7 mouse cellular contexts compared by ENCODE assay signal in genomic region chr1:184824439-184824851, GRCm38 (mm10). TPM values are rescaled to one million over a fixed set of nuclear protein-coding genes. Genes with fewer than 3 reads are reported as not detected.
DNase-seq lines count a peak whose midpoint lies in the region; ATAC-seq lines count a peak whose summit lies in the region.

No protein-coding gene starts in this region.

- ATAC-seq in embryonic facial prominence, embryonic 11.5 days (replicated peaks; ENCODE audit: insufficient number of reproducible peaks, low FRiP score, low TSS enrichment, low read depth), result peak; percentile 44; the same call in 1 of the 2 replicates
- peak; percentile 55; the same call in 1 of the 2 replicates for ATAC-seq in limb, embryonic 11.5 days (ENCODE audit: insufficient number of reproducible peaks, low FRiP score, low TSS enrichment, low read depth)
- peak; percentile 84 for ATAC-seq in midbrain, embryonic 15.5 days (replicated peaks)

- no peaks in the 10 kb centered on the region for H3K36me3 ChIP-seq in embryonic facial prominence, embryonic 11.5 days (replicated peaks; ENCODE audit: control insufficient read depth, insufficient read depth, low read depth, low read length)
- H3K36me3 ChIP-seq in limb, embryonic 11.5 days (ENCODE audit: control insufficient read depth, insufficient read depth, low read length), result no peaks in the 10 kb centered on the region; the same call in 1 of the 2 replicates
- H3K36me3 ChIP-seq in midbrain, embryonic 15.5 days (replicated peaks), result no peaks in the 10 kb centered on the region

- H3K27ac ChIP-seq in embryonic facial prominence, embryonic 11.5 days (replicated peaks; ENCODE audit: low read depth, low read length), result no peak overlapping the region
- H3K27ac ChIP-seq in limb, embryonic 11.5 days (replicated peaks; ENCODE audit: low read depth, low read length), result no peak overlapping the region
- H3K27ac ChIP-seq in midbrain, embryonic 15.5 days, result no peak overlapping the region

- DNase-seq in adrenal gland, postnatal 10 days, result peak; percentile 98
- peak; percentile 94 for DNase-seq in embryonic facial prominence, embryonic 11.5 days (ENCODE audit: low spot score)
- peak; percentile 91 to 96 for DNase-seq in heart, adult 18-20 months
- peak; percentile 94 for DNase-seq in kidney, adult 18-20 months
- peak; percentile 95 for DNase-seq in limb, embryonic 11.5 days (ENCODE audit: low spot score)
- DNase-seq in spleen, adult 18-20 months, result peak; percentile 59 to 83

- H3K9ac ChIP-seq in embryonic facial prominence, embryonic 11.5 days (replicated peaks; ENCODE audit: low read length), result no peak overlapping the region
- no peak overlapping the region for H3K9ac ChIP-seq in limb, embryonic 11.5 days (ENCODE audit: low read length)
- no peak overlapping the region for H3K9ac ChIP-seq in midbrain, embryonic 15.5 days

- WGBS in embryonic facial prominence, embryonic 11.5 days, result 2% methylated on average over 12 of the region's 12 CpGs
- WGBS in limb, embryonic 11.5 days, result 5% methylated on average over 12 of the region's 12 CpGs
- 3% methylated on average over 12 of the region's 12 CpGs for WGBS in midbrain, embryonic 15.5 days

- no peaks in the 10 kb centered on the region for H3K4me1 ChIP-seq in embryonic facial prominence, embryonic 11.5 days (ENCODE audit: control insufficient read depth, insufficient read depth, low read length)
- H3K4me1 ChIP-seq in limb, embryonic 11.5 days (ENCODE audit: control insufficient read depth, insufficient read depth, low read length), result no peaks in the 10 kb centered on the region; the same call in 1 of the 2 replicates
- peaks cover 24% of the 10 kb centered on the region for H3K4me1 ChIP-seq in midbrain, embryonic 15.5 days

- no peaks in the 10 kb centered on the region for H3K27me3 ChIP-seq in embryonic facial prominence, embryonic 11.5 days (ENCODE audit: control insufficient read depth, insufficient read depth, low read length)
- no peaks in the 10 kb centered on the region for H3K27me3 ChIP-seq in limb, embryonic 11.5 days (ENCODE audit: control insufficient read depth, insufficient read depth, low read length)
- H3K27me3 ChIP-seq in midbrain, embryonic 15.5 days (replicated peaks), result no peaks in the 10 kb centered on the region

- no peak overlapping the region for H3K4me3 ChIP-seq in embryonic facial prominence, embryonic 11.5 days (ENCODE audit: low read depth, low read length)
- no peak overlapping the region for H3K4me3 ChIP-seq in limb, embryonic 11.5 days (ENCODE audit: low read depth, low read length)
- no peak overlapping the region for H3K4me3 ChIP-seq in midbrain, embryonic 15.5 days

- H3K4me2 ChIP-seq in embryonic facial prominence, embryonic 11.5 days (ENCODE audit: low read depth, low read length), result no peak overlapping the region
- H3K4me2 ChIP-seq in limb, embryonic 11.5 days (ENCODE audit: low read depth, severe bottlenecking), result no peak overlapping the region
- peak overlapping the region; percentile 30; the same call in 1 of the 2 replicates for H3K4me2 ChIP-seq in midbrain, embryonic 15.5 days

- no peaks in the 10 kb centered on the region for H3K9me3 ChIP-seq in embryonic facial prominence, embryonic 11.5 days (replicated peaks; ENCODE audit: control insufficient read depth, low read length)
- no peaks in the 10 kb centered on the region for H3K9me3 ChIP-seq in limb, embryonic 11.5 days (ENCODE audit: control insufficient read depth, low read length)
- no peaks in the 10 kb centered on the region for H3K9me3 ChIP-seq in midbrain, embryonic 15.5 days

RNA-seq across cellular contexts. Expression of gene Marc1, which starts 13.3 kb away (rescaled TPM):
- total RNA-seq in adrenal gland, postnatal 10 days (2021), result 10 to 100 TPM; 15.0 to 43.0 TPM
- polyA plus RNA-seq in embryonic facial prominence, embryonic 11.5 days (2014; fragmentation: Nextera tagmentation; extraction: Ambion mirVana), result not detected in 2 replicates
- under 1 TPM in 1 of 2 experiments, not detected in 1; 0.21 TPM for total RNA-seq in heart, adult 18-20 months (2021)
- not detected in 2 replicates for polyA plus RNA-seq in limb, embryonic 11.5 days (2014; fragmentation: Nextera tagmentation; extraction: Ambion mirVana)
- 0.13 TPM in 1 of 2 replicates, not detected in the other for polyA plus RNA-seq in midbrain, embryonic 15.5 days (2015; fragmentation: Nextera tagmentation; extraction: Ambion mirVana)

RNA-seq across cellular contexts. Expression of gene Marc2, which starts 21.8 kb away (rescaled TPM):
- total RNA-seq in adrenal gland, postnatal 10 days (2021), result 100 to 1,000 TPM; 315 to 378 TPM
- polyA plus RNA-seq in embryonic facial prominence, embryonic 11.5 days (2014; fragmentation: Nextera tagmentation; extraction: Ambion mirVana), result 118 and 125 TPM in 2 replicates
- total RNA-seq in heart, adult 18-20 months (2021), result 100 to 1,000 TPM; 137 to 145 TPM
- 110 and 112 TPM in 2 replicates for polyA plus RNA-seq in limb, embryonic 11.5 days (2014; fragmentation: Nextera tagmentation; extraction: Ambion mirVana)
- polyA plus RNA-seq in midbrain, embryonic 15.5 days (2015; fragmentation: Nextera tagmentation; extraction: Ambion mirVana), result 96.7 and 117 TPM in 2 replicates

RNA-seq across cellular contexts. Expression of gene C130074G19Rik, which starts 58.6 kb away (rescaled TPM):
- total RNA-seq in adrenal gland, postnatal 10 days (2021), result 10 to 100 TPM; 41.7 to 43.4 TPM
- polyA plus RNA-seq in embryonic facial prominence, embryonic 11.5 days (2014; fragmentation: Nextera tagmentation; extraction: Ambion mirVana), result 0.67 and 0.72 TPM in 2 replicates
- 10 to 100 TPM; 13.9 to 15.4 TPM for total RNA-seq in heart, adult 18-20 months (2021)
- polyA plus RNA-seq in limb, embryonic 11.5 days (2014; fragmentation: Nextera tagmentation; extraction: Ambion mirVana), result 0.62 and 0.99 TPM in 2 replicates
- 0.84 and 1.2 TPM in 2 replicates for polyA plus RNA-seq in midbrain, embryonic 15.5 days (2015; fragmentation: Nextera tagmentation; extraction: Ambion mirVana)
